ENCODE assay signal across 21 mouse cellular contexts in the genomic region with DNA sequence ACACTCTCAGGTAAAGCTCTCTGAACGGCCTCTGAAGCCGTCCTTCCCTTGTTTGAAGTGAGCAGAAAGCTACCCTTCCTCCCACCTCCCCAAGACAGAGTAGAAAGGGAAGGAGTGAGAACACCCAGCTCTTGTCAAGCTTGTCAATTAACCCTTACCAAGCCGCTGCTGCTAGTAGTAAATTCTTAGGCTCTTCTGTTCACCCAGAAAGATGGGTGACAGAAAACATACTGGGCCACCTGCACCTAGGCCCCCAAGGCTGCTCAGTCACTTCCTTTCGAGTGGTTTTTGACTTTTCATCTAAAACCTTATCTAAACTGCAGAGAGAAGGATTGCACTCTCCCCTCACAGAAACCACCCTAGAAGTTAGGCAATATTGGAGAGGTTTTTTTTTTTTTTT.
DNase-seq lines count a peak whose midpoint lies in the region; ATAC-seq lines count a peak whose summit lies in the region.
"Had no signal": no experiment of that assay in that cellular context is flagged by ENCODE, and none has a peak within 500 bp of the region (broad histone marks: within the 10 kb centered on the region; RNA-seq: fewer than 3 reads in every experiment).

No protein-coding gene starts in this region.

- peak; percentile 65 for ATAC-seq in heart, embryonic 16.5 days (replicated peaks; ENCODE audit: extremely low read depth, insufficient read depth, low FRiP score)
- peak; percentile 60 for ATAC-seq in megakaryocyte, adult 5-6 weeks (ENCODE audit: poor library complexity, severe bottlenecking)
- ATAC-seq: forebrain, embryonic 16.5 days; intestine, embryonic 15.5 days had no signal

- no peak for DNase-seq in heart, postnatal 36 days
- peak; percentile 83 for DNase-seq in 416B (ENCODE audit: low read depth)
- DNase-seq in thymus, postnatal 10 days (ENCODE audit: low spot score in 2 of 2) = peak; percentile 74 to 78
- DNase-seq in adrenal gland, postnatal 36 days = no peak
- DNase-seq in cerebellum, postnatal 10 days = no peak
- DNase-seq in embryo, embryonic 10 days (ENCODE audit: low spot score) = no peak
- DNase-seq: cerebellum, adult 8-10 months; gastrocnemius, postnatal 36 days; heart, postnatal 14 days; kidney, postnatal 36 days; lung, adult 2 months had no signal

- H3K27me3 ChIP-seq in heart, embryonic 16.5 days (ENCODE audit: control insufficient read depth, insufficient read depth, low read length) = no peaks in the 10 kb centered on the region
- H3K27me3 ChIP-seq: embryonic facial prominence, embryonic 15.5 days; hindbrain, embryonic 15.5 days; intestine, embryonic 15.5 days; neural tube, embryonic 13.5 days had no signal

- no peaks in the 10 kb centered on the region for H3K4me1 ChIP-seq in heart, embryonic 16.5 days (ENCODE audit: control insufficient read depth, insufficient read depth, low read length)
- H3K4me1 ChIP-seq: embryonic facial prominence, embryonic 15.5 days; heart, embryonic 10.5 days; hindbrain, embryonic 15.5 days; intestine, embryonic 15.5 days; midbrain, embryonic 10.5 days; neural tube, embryonic 13.5 days had no signal

- intact Hi-C loops in heart, postnatal 36 days (cut with DNase I) = no loop called here

- 48% methylated on average over 4 of the region's 4 CpGs for WGBS in heart, embryonic 16.5 days

- H3K9ac ChIP-seq in heart, embryonic 16.5 days (ENCODE audit: low read length) = no peak overlapping the region
- H3K9ac ChIP-seq: embryonic facial prominence, embryonic 15.5 days; hindbrain, embryonic 15.5 days; intestine, embryonic 15.5 days; neural tube, embryonic 13.5 days had no signal

- H3K4me2 ChIP-seq in heart, embryonic 16.5 days (ENCODE audit: low read depth, low read length) = no peak overlapping the region
- H3K4me2 ChIP-seq: embryonic facial prominence, embryonic 15.5 days; hindbrain, embryonic 15.5 days; intestine, embryonic 15.5 days; liver, embryonic 11.5 days; neural tube, embryonic 13.5 days had no signal

- no peak overlapping the region for H3K4me3 ChIP-seq in heart, embryonic 16.5 days (ENCODE audit: low read length)
- H3K4me3 ChIP-seq: embryonic facial prominence, embryonic 15.5 days; heart, embryonic 10.5 days; hindbrain, embryonic 15.5 days; intestine, embryonic 15.5 days; midbrain, embryonic 10.5 days; neural tube, embryonic 13.5 days had no signal

- no peak overlapping the region for H3K27ac ChIP-seq in heart, embryonic 16.5 days (ENCODE audit: low read length)
- H3K27ac ChIP-seq: embryonic facial prominence, embryonic 15.5 days; heart, embryonic 10.5 days; hindbrain, embryonic 15.5 days; intestine, embryonic 15.5 days; midbrain, embryonic 10.5 days; neural tube, embryonic 13.5 days had no signal

- H3K36me3 ChIP-seq in heart, embryonic 16.5 days (ENCODE audit: control insufficient read depth, insufficient read depth) = no peaks in the 10 kb centered on the region
- H3K36me3 ChIP-seq: embryonic facial prominence, embryonic 15.5 days; heart, embryonic 10.5 days; hindbrain, embryonic 15.5 days; intestine, embryonic 15.5 days; midbrain, embryonic 10.5 days; neural tube, embryonic 13.5 days had no signal

- 0 out of 2 replicates have a peak, but pooled peaks cover 4% of the 10 kb centered on the region for H3K9me3 ChIP-seq in heart, embryonic 16.5 days (replicated peaks; ENCODE audit: control insufficient read depth, low read length)
- H3K9me3 ChIP-seq: embryonic facial prominence, embryonic 15.5 days; heart, embryonic 10.5 days; intestine, embryonic 15.5 days; midbrain, embryonic 10.5 days; neural tube, embryonic 13.5 days had no signal

Comparison
In these comparisons a context has a peak if more than half of its experiments do, and no peak if none do; other contexts are left out.
1. DNase-seq: peak in 416B (single experiment) and thymus, postnatal 10 days (2 of 2); none in heart, postnatal 36 days (0 of 2), adrenal gland, postnatal 36 days (0 of 2), cerebellum, postnatal 10 days (0 of 2) and embryo, embryonic 10 days (single experiment).